Mouse (Mus musculus) thymus, postnatal 36 days (tissue): ENCODE measurements around the gene Ugt1a6b.
"Not testable (repeated sequence)": the region's sequence is repeated elsewhere in the genome, so short reads cannot be mapped to it uniquely, and the experiment has no call there.

Experiments
- DNase-seq, 2 experiments: peaks; one replicate each; pipeline ENCODE4 v3.0.0; 2022; ENCODE audit warnings: mixed read lengths in 2 of 2

Gene Ugt1a6b

DNA sequence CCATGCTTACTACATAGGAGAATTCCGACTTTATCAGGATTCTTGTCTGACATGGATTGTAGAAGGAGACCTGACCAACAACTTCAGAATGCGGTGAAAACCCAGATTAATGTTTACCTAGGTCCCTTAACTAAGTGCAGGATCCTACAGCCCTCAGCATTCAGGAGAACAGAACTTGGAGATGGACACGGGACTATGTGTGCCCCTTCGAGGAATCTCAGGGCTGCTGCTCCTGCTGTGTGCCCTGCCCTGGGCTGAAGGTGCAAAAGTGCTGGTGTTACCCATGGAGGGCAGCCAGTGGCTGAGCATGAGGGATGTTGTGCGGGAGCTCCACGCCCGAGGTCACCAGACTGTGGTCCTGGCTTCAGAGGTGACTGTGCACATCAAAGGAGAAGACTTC is 97.4 kb downstream of the Ugt1a6b start, which contains the start of gene Ugt1a2:
Gene Ugt1a2 (plus strand): TSS at position 146 of the 400 bp plus-strand sequence.
- DNase-seq: no peak

DNA sequence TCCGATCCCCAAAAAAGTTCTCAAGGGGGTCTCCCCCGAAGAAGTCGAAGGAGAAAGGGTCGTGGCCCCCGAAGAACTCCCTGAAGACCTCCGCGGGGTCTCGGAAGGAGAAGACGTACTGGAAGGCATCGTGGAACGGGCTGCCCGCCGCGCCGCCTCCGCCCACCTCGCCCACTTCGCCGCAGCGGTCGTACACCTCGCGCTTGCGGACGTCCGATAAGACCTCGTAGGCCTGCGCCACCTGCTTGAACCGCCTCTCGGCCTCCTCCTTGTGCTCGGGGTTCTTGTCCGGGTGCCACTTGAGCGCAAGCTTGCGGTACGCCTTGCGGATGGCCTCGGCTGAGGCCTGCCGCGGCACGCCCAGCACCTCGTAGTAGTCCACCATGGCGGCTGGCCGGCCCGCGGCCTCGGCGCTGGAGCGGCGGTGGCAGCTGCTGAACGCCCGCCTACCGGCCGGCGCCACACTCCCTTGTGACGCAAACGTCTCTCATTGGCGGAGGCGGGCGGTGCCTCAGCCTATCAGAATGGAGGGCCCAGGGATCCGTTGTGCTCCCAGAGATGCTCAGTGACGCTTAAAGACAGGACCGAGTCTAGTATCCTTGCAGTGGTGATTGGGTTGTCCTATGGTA is 102.4 kb downstream of the Ugt1a6b start, which contains the start of gene Dnajb3:
Gene Dnajb3 (minus strand): TSS at position 489 of the 629 bp plus-strand sequence.
- DNase-seq: peak; percentile 81 to 84

- no peak for DNase-seq
Observed at GRCm38 (mm10) chr1:88206843-88207479, 103.9 kb downstream of the Ugt1a6b start.

DNA sequence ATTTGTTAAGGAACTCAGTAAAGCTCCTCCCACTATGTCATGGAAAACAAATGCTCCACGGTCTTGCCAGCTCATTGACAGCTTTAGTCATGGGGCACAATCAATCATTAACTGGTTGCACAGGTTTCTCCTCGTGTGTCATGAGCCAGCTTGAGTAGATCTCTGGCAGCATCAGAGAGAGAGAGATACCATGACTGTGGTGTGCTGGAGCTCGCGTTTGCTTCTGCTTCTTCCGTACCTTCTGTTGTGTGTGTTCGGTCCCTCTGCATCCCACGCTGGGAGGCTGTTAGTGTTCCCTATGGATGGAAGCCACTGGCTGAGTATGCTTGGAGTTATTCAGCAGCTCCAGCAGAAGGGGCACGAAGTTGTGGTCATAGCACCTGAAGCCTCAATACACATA is 108.8 kb downstream of the Ugt1a6b start, which contains the start of gene Ugt1a1:
Gene Ugt1a1 (plus strand): TSS at position 148 of the 400 bp plus-strand sequence.
- no peak for DNase-seq

GRCm38 (mm10) chr1:88212341-88213045 is 109.4 kb downstream of the Ugt1a6b start:
- no peak for DNase-seq

DNA sequence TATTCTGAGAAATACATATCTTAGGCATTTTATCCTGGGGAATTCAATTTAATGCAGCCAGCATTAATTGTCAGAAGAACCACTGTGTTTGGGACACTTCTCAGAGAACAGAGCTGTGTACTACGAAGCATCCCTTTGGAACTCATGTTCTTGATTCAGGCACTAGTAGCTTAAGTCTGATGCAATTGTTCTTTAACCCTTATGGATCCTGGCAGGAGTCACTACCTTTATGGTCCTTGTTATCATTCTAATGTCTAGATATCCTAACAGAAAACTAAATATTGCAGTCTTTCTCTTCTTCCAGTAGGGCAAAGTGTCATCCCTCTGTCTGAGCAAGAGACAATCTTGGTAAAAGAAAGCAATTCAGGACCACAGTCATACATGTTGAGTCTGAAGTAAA is 110.0 kb downstream of the Ugt1a6b start:
- DNase-seq: no peak

GRCm38 (mm10) chr1:88213766-88214461 is 110.9 kb downstream of the Ugt1a6b start:
- peak in 1 of 2 experiments; percentile 5 for DNase-seq

GRCm38 (mm10) chr1:88214462-88214952 is 111.5 kb downstream of the Ugt1a6b start:
- DNase-seq: no peak

- no peak for DNase-seq
Observed at GRCm38 (mm10) chr1:88215466-88216380, 112.7 kb downstream of the Ugt1a6b start.

GRCm38 (mm10) chr1:88216551-88216950 is 113.5 kb downstream of the Ugt1a6b start:
- DNase-seq: no peak

GRCm38 (mm10) chr1:88217144-88217543 is 114.1 kb downstream of the Ugt1a6b start:
- DNase-seq: peak in 1 of 2 experiments; percentile 15

GRCm38 (mm10) chr1:88217576-88217975 is 114.5 kb downstream of the Ugt1a6b start:
- DNase-seq: no peak

- DNase-seq: peak in 1 of 2 experiments; percentile 12
Observed at GRCm38 (mm10) chr1:88218051-88218450, 115.0 kb downstream of the Ugt1a6b start.

DNA sequence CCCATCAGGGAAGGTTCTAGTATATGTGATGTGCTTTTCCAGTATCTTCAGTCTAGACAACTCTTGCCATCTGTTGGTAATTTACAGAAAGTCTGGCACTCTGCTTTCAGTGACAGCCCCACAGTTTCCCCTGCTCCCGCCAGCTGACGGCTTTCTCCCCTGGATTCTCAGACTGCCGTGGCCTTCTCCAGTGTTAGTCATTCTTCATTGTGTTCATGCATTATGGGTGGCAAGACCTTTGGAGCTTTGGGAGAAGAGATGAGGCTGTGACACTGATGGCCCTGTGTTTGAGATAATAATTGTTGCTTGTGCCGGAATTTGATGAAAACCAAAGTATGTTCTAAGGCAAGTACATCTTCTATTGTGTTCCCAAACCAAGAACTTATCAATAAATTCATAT is 115.5 kb downstream of the Ugt1a6b start:
- DNase-seq: no peak

- DNase-seq: no peak
Observed at GRCm38 (mm10) chr1:88219054-88219453, 116.0 kb downstream of the Ugt1a6b start.

GRCm38 (mm10) chr1:88220336-88220735 is 117.3 kb downstream of the Ugt1a6b start:
- no peak for DNase-seq

- DNase-seq: no peak
Observed at GRCm38 (mm10) chr1:88222216-88222615, 119.2 kb downstream of the Ugt1a6b start.

- DNase-seq: not testable (repeated sequence)
Observed at GRCm38 (mm10) chr1:88223011-88223515, 120.0 kb downstream of the Ugt1a6b start.

DNA sequence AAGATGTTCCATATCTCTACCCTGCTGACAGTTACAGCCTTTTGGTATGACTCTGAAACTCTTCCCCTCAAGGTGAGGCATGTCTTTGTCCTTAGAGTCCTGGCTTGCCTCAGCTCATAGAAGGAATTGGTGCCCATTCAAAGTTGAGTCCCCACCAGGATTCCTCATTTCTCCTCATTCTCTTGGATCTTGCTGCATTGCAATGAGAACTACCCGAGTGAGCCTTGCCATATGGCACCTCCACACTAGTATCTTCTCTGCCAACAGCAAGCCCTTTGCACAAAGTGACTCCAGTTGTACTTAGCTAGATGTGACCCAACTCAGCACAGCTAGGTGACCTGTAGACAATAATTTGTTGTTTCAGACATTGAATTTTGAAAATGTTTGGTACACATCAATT is 120.5 kb downstream of the Ugt1a6b start:
- no peak for DNase-seq

- no peak for DNase-seq
Observed at GRCm38 (mm10) chr1:88224029-88224776, 121.2 kb downstream of the Ugt1a6b start.

DNA sequence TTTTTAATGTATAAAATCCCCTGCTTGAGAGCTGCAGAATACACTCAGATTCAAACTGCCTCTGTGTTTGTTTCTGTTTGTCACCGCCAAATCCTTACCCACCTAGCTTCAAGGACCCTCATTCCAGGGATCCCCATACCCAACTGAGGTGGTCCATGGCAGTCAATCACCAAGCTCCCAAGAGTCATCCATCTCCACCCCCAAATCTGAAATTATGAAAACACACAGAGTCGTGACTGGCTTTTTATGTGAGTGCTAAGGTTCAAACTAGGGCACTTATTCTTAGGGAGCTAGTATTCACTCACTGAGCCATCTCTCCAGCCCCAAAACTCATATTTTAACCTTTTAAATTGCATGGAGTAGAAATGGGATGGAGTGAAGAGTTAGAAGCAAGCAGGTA is 122.2 kb downstream of the Ugt1a6b start:
- not testable (repeated sequence) for DNase-seq
